Mouse (Mus musculus) ES-E14 (cell line): ENCODE measurements around the gene Gdf10. TPM values are rescaled to one million over a fixed set of nuclear protein-coding genes. Genes with fewer than 3 reads are reported as not detected.

Experiments used
- DNase-seq: peaks from one replicate; pipeline ENCODE4 v3.0.0-alpha.2; 2013; ENCODE audit warnings: low read depth, low spot score
- H3K27ac ChIP-seq: 2 replicates; pipeline ENCODE4 v1.5.1; 2012; ENCODE audit warnings: low read depth, mild to moderate bottlenecking, low read length, moderate library complexity, mixed read lengths; ENCODE audit not compliant: poor library complexity, insufficient read depth, severe bottlenecking
- H3K36me3 ChIP-seq: 2 replicates; pipeline ENCODE4 v1.6.1; 2012; ENCODE audit warnings: mild to moderate bottlenecking, low read length, moderate library complexity, mixed read lengths; ENCODE audit not compliant: control insufficient read depth, poor library complexity, insufficient read depth, severe bottlenecking
- H3K4me1 ChIP-seq, 2 experiments: fragments of 150-350 bp in 1 of 2; sonication (generic) in 1 of 2; 2 replicates each; pipeline ENCODE4 v1.6.1; 2012; ENCODE audit warnings: low read length in 2 of 2, mild to moderate bottlenecking in 1 of 2, mixed read lengths in 1 of 2; ENCODE audit not compliant: control insufficient read depth in 2 of 2, insufficient read depth in 2 of 2, poor library complexity in 1 of 2
- H3K4me3 ChIP-seq, 2 experiments: fragments of 150-350 bp in 1 of 2; sonication (generic) in 1 of 2; 2 replicates each; pipeline ENCODE4 v1.5.1; 2012; ENCODE audit warnings: low read length in 2 of 2, low read depth in 1 of 2, mild to moderate bottlenecking in 1 of 2, mixed read lengths in 1 of 2; ENCODE audit not compliant: insufficient read depth in 1 of 2, poor library complexity in 1 of 2, severe bottlenecking in 1 of 2
- H3K9ac ChIP-seq: 2 replicates; pipeline ENCODE4 v1.6.1; 2012; ENCODE audit warnings: low read depth, mild to moderate bottlenecking, low read length, mixed read lengths; ENCODE audit not compliant: poor library complexity, insufficient read depth, severe bottlenecking
- H3K9me3 ChIP-seq: fragments of 150-350 bp; sonication (generic); 2 replicates; pipeline ENCODE4 v1.6.1; 2012; ENCODE audit warnings: low read depth, mild to moderate bottlenecking, low read length; ENCODE audit not compliant: control insufficient read depth, insufficient read depth
- CHD2 ChIP-seq: IDR thresholded peaks from 2 replicates; pipeline ENCODE4 v1.6.1; 2014; ENCODE audit warnings: mild to moderate bottlenecking, low read depth, low read length, inconsistent platforms
- HCFC1 ChIP-seq: IDR thresholded peaks from 2 replicates; pipeline ENCODE4 v1.6.1; 2012; ENCODE audit warnings: low read length, inconsistent platforms, borderline replicate concordance; ENCODE audit not compliant: insufficient read depth
- MAFK ChIP-seq: IDR thresholded peaks from 2 replicates; pipeline ENCODE4 v1.6.1; 2014; ENCODE audit warnings: mild to moderate bottlenecking, low read depth, low read length, inconsistent platforms; ENCODE audit not compliant: insufficient read depth
- ZC3H11A ChIP-seq: IDR thresholded peaks from 2 replicates; pipeline ENCODE4 v1.6.1; 2012; ENCODE audit warnings: low read depth, mild to moderate bottlenecking, inconsistent platforms, low read length, borderline replicate concordance
- ZNF384 ChIP-seq: IDR thresholded peaks from 2 replicates; pipeline ENCODE4 v1.6.1; 2012; ENCODE audit warnings: low read depth, low read length, inconsistent platforms
- in situ Hi-C, 2 experiments: fragments of 600-800 bp; cut with MboI; formaldehyde crosslinking; loops; one replicate each; pipeline ENCODE4 v1.15.1; 2025; ENCODE audit warnings: low sequenced_read_pairs in 2 of 2, inconsistent platforms in 1 of 2; ENCODE audit not compliant: unreplicated experiment in 2 of 2
- total RNA-seq: library from RNA; depleted of rRNA; stranded (reverse); fragments of 300-350 nt; gene quantifications from 2 replicates; pipeline ENCODE4 v1.2.3, GENCODE M21; 2012

The Gdf10 gene
- total RNA-seq, 1 experiment: not detected

DNA sequence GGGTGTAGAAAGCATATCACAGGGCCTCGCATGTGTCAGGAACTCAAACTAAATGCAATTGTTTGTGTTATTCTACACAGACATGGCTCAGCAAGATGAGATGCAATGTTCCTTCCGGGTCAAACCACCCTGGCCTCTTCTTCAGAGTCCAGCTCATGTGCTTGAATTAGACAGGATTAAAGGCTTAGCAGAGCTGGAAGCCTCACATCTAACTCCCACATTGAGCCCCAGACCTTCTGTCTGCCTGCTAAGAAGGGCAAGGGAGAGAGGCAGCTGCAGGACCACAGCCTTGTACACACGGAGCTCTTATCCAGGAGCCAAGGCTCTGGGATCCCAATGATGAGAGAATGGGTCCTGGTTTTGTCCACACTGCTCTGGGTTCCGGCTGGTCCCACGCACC, 30.4 kb downstream of the Gdf10 start, which contains the start of gene Rbp3:
Gene Rbp3, plus strand, starts transcription at position 243 of the 400 bp plus-strand sequence.
- no peaks in the 10 kb centered on the region for H3K36me3 ChIP-seq
- DNase-seq: no peak
- in situ Hi-C loops: no loop called here
- H3K9ac ChIP-seq: no peak within 1 kb of the TSS
- H3K4me1 ChIP-seq: no peaks in the 10 kb centered on the region
- TF ChIP-seq ZC3H11A (no peak), ZNF384 (no peak)
- no peak within 1 kb of the TSS for H3K4me3 ChIP-seq
- no peak within 1 kb of the TSS for H3K27ac ChIP-seq
- no peaks in the 10 kb centered on the region for H3K9me3 ChIP-seq

DNA sequence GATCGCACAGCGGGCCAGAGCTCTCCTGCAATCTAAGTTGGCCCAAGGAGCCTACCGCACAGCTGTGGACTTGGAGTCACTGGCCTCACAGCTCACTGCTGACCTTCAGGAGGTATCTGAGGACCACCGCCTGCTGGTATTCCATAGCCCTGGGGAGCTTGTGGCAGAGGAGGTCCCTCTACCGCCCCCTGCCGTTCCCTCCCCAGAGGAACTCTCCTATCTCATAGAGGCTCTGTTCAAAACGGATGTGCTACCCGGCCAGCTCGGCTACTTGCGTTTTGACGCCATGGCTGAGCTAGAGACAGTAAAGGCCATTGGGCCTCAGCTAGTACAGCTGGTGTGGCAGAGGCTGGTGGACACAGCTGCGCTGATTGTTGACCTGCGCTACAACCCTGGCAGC, 32.7 kb downstream of the Gdf10 start:
- no peaks in the 10 kb centered on the region for H3K4me1 ChIP-seq
- TF ChIP-seq HCFC1 (no peak), ZC3H11A (no peak), ZNF384 (no peak)
- no peaks in the 10 kb centered on the region for H3K9me3 ChIP-seq
- peak overlapping the region; percentile 57 to 66; a peak in 3 of 4 replicates for H3K4me3 ChIP-seq
- in situ Hi-C loops: no loop called here
- no peak overlapping the region for H3K9ac ChIP-seq
- H3K36me3 ChIP-seq: no peaks in the 10 kb centered on the region
- no peak overlapping the region for H3K27ac ChIP-seq
- peak; percentile 66 for DNase-seq

DNA sequence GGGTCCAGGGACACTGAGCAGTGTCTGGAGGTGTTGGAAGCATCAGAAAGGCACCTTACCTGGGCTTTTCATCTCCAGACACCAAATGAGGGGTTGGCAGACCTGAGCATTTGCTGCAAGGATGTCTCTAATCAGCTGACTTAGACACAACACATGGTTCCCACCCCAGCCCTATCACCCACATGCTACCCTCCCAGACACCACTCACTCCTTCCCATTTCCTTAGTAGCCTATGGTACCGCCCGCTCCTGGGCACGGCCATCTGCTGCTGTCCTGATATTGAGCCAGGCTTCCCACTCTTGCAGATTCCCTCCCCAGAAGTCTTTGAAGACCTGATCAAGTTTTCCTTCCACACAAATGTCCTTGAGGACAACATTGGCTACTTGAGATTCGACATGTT, 34.8 kb downstream of the Gdf10 start:
- Histone ChIP-seq H3K36me3 (no peaks in the 10 kb centered on the region), H3K4me1 (no peaks in the 10 kb centered on the region), H3K9ac (no peak overlapping the region), H3K9me3 (no peaks in the 10 kb centered on the region), H3K4me3 (no peak overlapping the region), H3K27ac (no peak overlapping the region)
- TF ChIP-seq CHD2: no peak
- no peak for TF ChIP-seq ZNF384
- no peak for TF ChIP-seq ZC3H11A
- no peak for TF ChIP-seq HCFC1
- no peak for TF ChIP-seq MAFK
- no peak for DNase-seq
- in situ Hi-C loops: no loop called here

DNA sequence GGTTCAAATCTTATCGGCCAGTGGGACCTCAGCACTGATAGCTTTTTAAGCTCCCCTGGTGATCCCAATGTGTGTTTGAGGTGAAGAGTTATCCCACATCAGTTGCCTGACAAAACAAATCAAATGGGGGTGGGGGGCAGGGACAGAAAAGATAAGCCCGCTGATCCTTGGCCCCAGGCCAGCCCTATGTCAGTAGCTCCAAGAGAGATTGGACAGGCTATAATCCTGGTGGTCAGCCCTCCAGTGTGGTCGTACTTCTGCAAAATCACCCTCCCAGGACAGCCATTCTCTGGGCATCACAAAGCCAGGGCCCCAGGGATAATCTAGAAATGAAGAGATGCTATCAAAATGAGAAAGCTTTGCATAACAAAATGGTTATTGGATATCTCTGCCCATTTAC, 35.5 kb downstream of the Gdf10 start:
- DNase-seq: no peak
- H3K9me3 ChIP-seq: no peaks in the 10 kb centered on the region
- no peak overlapping the region for H3K4me3 ChIP-seq
- no peak overlapping the region for H3K27ac ChIP-seq
- H3K9ac ChIP-seq: no peak overlapping the region
- H3K4me1 ChIP-seq: no peaks in the 10 kb centered on the region
- H3K36me3 ChIP-seq: no peaks in the 10 kb centered on the region
- no peak for TF ChIP-seq ZC3H11A
- in situ Hi-C loops: no loop called here

DNA sequence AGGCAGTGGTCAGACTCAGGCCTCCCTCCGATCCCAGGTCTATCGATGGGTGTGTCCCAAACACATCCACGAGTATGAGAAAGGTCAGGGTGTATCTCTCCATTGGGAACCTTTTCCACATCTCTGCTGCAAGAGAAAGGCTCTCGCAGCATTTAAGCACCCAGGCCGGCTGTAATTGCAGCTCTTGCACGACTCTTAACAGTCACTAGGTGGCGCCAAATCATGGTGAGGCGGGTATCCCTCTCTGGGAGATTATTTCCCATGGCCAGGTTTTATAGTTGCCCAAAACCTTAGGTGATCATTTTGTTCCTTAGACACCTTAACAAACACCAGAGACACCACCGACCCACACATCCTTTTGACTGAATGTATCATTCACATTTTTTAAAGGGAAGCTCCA, 36.0 kb downstream of the Gdf10 start:
- no peak for TF ChIP-seq ZC3H11A
- no peak for TF ChIP-seq HCFC1
- TF ChIP-seq CHD2: no peak
- no peak for TF ChIP-seq MAFK
- no peak for TF ChIP-seq ZNF384
- DNase-seq: peak; percentile 47
- H3K9ac ChIP-seq: no peak overlapping the region
- no peak overlapping the region for H3K27ac ChIP-seq
- H3K9me3 ChIP-seq: no peaks in the 10 kb centered on the region
- H3K36me3 ChIP-seq: no peaks in the 10 kb centered on the region
- H3K4me3 ChIP-seq: no peak overlapping the region
- H3K4me1 ChIP-seq: no peaks in the 10 kb centered on the region
- in situ Hi-C loops: no loop called here
